Mouse (Mus musculus) liver, postnatal 0 days (tissue): ENCODE data around the gene Pde6d.

Source experiments
- CTCF ChIP-seq: sonication (generic); IDR thresholded peaks from 2 replicates; pipeline ENCODE4 v1.5.1; 2016; ENCODE audit warnings: antibody characterized with exemption, low read depth
- EP300 ChIP-seq: IDR thresholded peaks from 2 replicates; pipeline ENCODE4 v1.6.1; 2016; ENCODE audit warnings: antibody characterized with exemption, low read depth, mild to moderate bottlenecking

DNA sequence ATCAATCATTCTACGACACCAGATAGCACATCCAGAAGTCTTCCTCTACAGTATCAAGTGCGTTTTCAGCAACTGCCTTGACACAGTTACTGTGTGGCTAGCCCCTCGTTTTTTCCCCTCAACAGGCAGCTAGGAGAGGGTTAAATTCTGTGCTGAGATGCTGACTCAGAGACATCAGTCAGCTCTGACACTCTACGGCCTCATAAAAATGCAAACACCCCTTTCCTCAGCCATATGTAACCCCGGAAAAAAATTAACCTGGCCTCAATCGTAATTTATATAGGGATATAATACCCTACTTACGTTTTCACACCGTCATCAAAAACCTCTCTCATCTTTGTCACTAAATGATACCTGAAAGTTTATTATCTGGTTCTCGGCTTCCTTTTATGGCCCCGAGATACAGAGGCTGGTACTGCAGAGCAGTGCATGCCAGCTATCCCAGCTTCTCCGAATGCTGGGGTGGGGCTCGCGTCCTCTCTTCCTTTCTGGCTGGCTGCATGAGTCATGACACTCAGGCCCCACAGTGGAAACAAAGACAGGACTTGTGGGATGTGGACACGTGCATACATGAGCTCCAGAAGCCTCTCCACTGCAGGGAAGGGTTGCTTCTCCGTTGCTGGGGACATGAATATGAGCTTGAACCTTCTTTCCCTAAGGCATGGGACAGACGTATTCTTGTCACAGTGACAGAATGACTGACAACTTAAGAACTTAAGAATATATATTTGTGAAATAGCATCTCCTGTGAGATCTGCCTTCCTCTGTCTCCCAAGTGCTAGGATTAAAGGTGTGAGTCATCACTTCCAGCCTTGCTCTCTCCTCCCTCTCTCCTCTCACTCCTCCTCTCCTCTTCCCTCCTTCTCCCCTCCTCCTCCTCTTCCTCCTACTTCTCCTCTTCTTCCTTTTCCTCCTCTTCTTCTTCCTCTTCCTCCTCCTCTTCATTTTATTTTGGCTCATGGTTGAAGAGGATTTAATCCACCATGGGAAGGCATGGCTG lies 40.9 kb upstream of the Pde6d start:
- no peak for TF ChIP-seq CTCF
- TF ChIP-seq EP300: no peak
